Mouse (Mus musculus) stomach, embryonic 14.5 days (tissue): Measurements from ENCODE around the gene Arid3b. TPM values are rescaled to one million over a fixed set of nuclear protein-coding genes. Genes with fewer than 3 reads are reported as not detected.

Experiments
- polyA plus RNA-seq: library from polyadenylated mRNA; unstranded; fragments of >200 nt; fragmentation: Nextera tagmentation; extraction: Ambion mirVana; gene quantifications from 2 replicates; pipeline ENCODE4 v1.2.1, GENCODE M21; 2014

The Arid3b gene
- polyA plus RNA-seq, 1 experiment from 2014 or later = 8.5 TPM

Other genes with a start within 250 kb of the Arid3b start
- gene Ulk3, start 247.3 kb downstream of the Arid3b start, polyA plus RNA-seq = 14.4 and 15.3 TPM in 2 replicates
- gene Cplx3, start 230.5 kb downstream of the Arid3b start, polyA plus RNA-seq = not detected in 2 replicates
- gene Lman1l, start 216.0 kb downstream of the Arid3b start, polyA plus RNA-seq = not detected in 2 replicates
- 29.1 and 30.9 TPM in 2 replicates for gene Csk, start 183.2 kb downstream of the Arid3b start, polyA plus RNA-seq
- not detected in 2 replicates for gene Cyp1a2, start 153.1 kb downstream of the Arid3b start, polyA plus RNA-seq
- not detected in 2 replicates for gene Cyp1a1, start 148.9 kb downstream of the Arid3b start, polyA plus RNA-seq
- 22.8 and 23.1 TPM in 2 replicates for gene Edc3, start 128.3 kb downstream of the Arid3b start, polyA plus RNA-seq
- gene Clk3, start 70.9 kb downstream of the Arid3b start, polyA plus RNA-seq = 66.0 and 73.1 TPM in 2 replicates
- 93.1 and 101 TPM in 2 replicates for gene Ubl7, start 74.2 kb upstream of the Arid3b start, polyA plus RNA-seq
- gene Sema7a, start 103.3 kb upstream of the Arid3b start, polyA plus RNA-seq = 1.0 and 1.1 TPM in 2 replicates
- 0.26 and 0.57 TPM in 2 replicates for gene Cyp11a1, start 169.6 kb upstream of the Arid3b start, polyA plus RNA-seq
- gene Stra6, start 227.0 kb upstream of the Arid3b start, polyA plus RNA-seq = 4.3 and 6.0 TPM in 2 replicates